Mouse (Mus musculus) MEL (cell line): ENCODE measurements around the gene Ldb1.

ENCODE experiments used
- CTCF ChIP-seq, 3 experiments: IDR thresholded peaks in 2 of 3; conservative IDR thresholded peaks in 1 of 3; 2 replicates each; pipeline ENCODE4 v1.5.1; 2011 to 2012; ENCODE audit warnings: low read length in 3 of 3, low read depth in 2 of 3, mild to moderate bottlenecking in 2 of 3, improper control_type of control experiment in 1 of 3, inconsistent platforms in 1 of 3, mixed read lengths in 1 of 3, moderate library complexity in 1 of 3; ENCODE audit not compliant: control insufficient read depth in 1 of 3, insufficient read depth in 1 of 3, poor library complexity in 1 of 3, severe bottlenecking in 1 of 3
- E2F4 ChIP-seq: IDR thresholded peaks from 2 replicates; pipeline ENCODE4 v1.6.1; 2011; ENCODE audit warnings: low read depth, low read length, improper control_type of control experiment, borderline replicate concordance
- EP300 ChIP-seq, 2 experiments: IDR thresholded peaks; 2 replicates each; pipeline ENCODE4 v1.6.1; 2011; ENCODE audit warnings: improper control_type of control experiment in 2 of 2, low read length in 2 of 2, low read depth in 1 of 2, mild to moderate bottlenecking in 1 of 2
- GATA1 ChIP-seq: IDR thresholded peaks from 2 replicates; pipeline ENCODE4 v1.6.1; 2011; ENCODE audit warnings: low read depth, low read length, improper control_type of control experiment
- POLR2A ChIP-seq, 2 experiments: IDR thresholded peaks; 2 replicates each; pipeline ENCODE4 v1.6.1; 2011 to 2012; ENCODE audit warnings: low read length in 2 of 2, mild to moderate bottlenecking in 2 of 2, control low read depth in 1 of 2, improper control_type of control experiment in 1 of 2, low read depth in 1 of 2, moderate library complexity in 1 of 2; ENCODE audit not compliant: control insufficient read depth in 1 of 2, insufficient read depth in 1 of 2, poor library complexity in 1 of 2
- POLR2AphosphoS2 ChIP-seq: IDR thresholded peaks from 2 replicates; pipeline ENCODE4 v1.6.1; 2011; ENCODE audit warnings: low read length, improper control_type of control experiment
- USF2 ChIP-seq, 2 experiments: IDR thresholded peaks; 2 replicates each; pipeline ENCODE4 v1.6.1; 2011 to 2012; ENCODE audit warnings: improper control_type of control experiment in 2 of 2, low read length in 2 of 2, borderline replicate concordance in 1 of 2, inconsistent platforms in 1 of 2, low read depth in 1 of 2, mild to moderate bottlenecking in 1 of 2; ENCODE audit not compliant: insufficient read depth in 1 of 2
- ZKSCAN1 ChIP-seq: IDR thresholded peaks from 2 replicates; pipeline ENCODE4 v1.6.1; 2012; ENCODE audit warnings: low read depth, mild to moderate bottlenecking, inconsistent platforms, low read length, improper control_type of control experiment, moderate library complexity

- TF ChIP-seq E2F4: no peak
- no peak for TF ChIP-seq EP300 (IDR thresholded peaks at IDR 0.05; ENCODE audit: low read depth in 1 of 2, low read length in 2 of 2)
- TF ChIP-seq GATA1: no peak
- no peak for TF ChIP-seq USF2 (IDR thresholded peaks at IDR 0.05; ENCODE audit: borderline replicate concordance in 1 of 2, insufficient read depth in 1 of 2, low read depth in 1 of 2, low read length in 2 of 2)
- no peak for TF ChIP-seq POLR2AphosphoS2
- no peak for TF ChIP-seq ZKSCAN1
- TF ChIP-seq CTCF (IDR thresholded peaks at IDR 0.05 in 2 of 3, conservative IDR thresholded peaks at IDR 0.05 in 1 of 3; ENCODE audit: control insufficient read depth in 1 of 3, insufficient read depth in 1 of 3, low read depth in 2 of 3, low read length in 3 of 3, poor library complexity in 1 of 3, severe bottlenecking in 1 of 3): no peak
- TF ChIP-seq POLR2A (IDR thresholded peaks at IDR 0.05; ENCODE audit: control insufficient read depth in 1 of 2, insufficient read depth in 1 of 2, low read depth in 1 of 2, low read length in 2 of 2, poor library complexity in 1 of 2): no peak
These were observed 45.6 kb downstream of the Ldb1 start for GRCm38 (mm10) chr19:45999378-45999777.
